Mouse (Mus musculus) embryonic facial prominence, embryonic 15.5 days (tissue): ENCODE results near the gene Fabp3. TPM values are rescaled to one million over a fixed set of nuclear protein-coding genes. Genes with fewer than 3 reads are reported as not detected.

Experiments
- ATAC-seq: fragments of 200-750 bp; cut with Nextera tagmentation; 2 replicates; pipeline ENCODE4 v1.8.0; 2017; ENCODE audit warnings: low read depth, moderate TSS enrichment; ENCODE audit not compliant: insufficient number of reproducible peaks, low FRiP score, low TSS enrichment
- H3K27ac ChIP-seq: fragments of 300-500 bp; sonication (generic); replicated peaks from 2 replicates; pipeline ENCODE4 v1.5.1; 2015; ENCODE audit warnings: mild to moderate bottlenecking, inconsistent platforms
- H3K27me3 ChIP-seq: fragments of 300-500 bp; sonication (generic); 2 replicates; pipeline ENCODE4 v1.6.1; 2015; ENCODE audit warnings: inconsistent platforms
- H3K36me3 ChIP-seq: fragments of 300-500 bp; sonication (generic); 2 replicates; pipeline ENCODE4 v1.6.1; 2015; ENCODE audit warnings: mild to moderate bottlenecking, inconsistent platforms
- H3K4me1 ChIP-seq: fragments of 300-500 bp; sonication (generic); 2 replicates; pipeline ENCODE4 v1.6.1; 2015; ENCODE audit warnings: inconsistent platforms
- H3K4me2 ChIP-seq: fragments of 300-500 bp; sonication (generic); replicated peaks from 2 replicates; pipeline ENCODE4 v1.6.1; 2015; ENCODE audit warnings: mild to moderate bottlenecking, inconsistent platforms
- H3K4me3 ChIP-seq: fragments of 300-500 bp; sonication (generic); replicated peaks from 2 replicates; pipeline ENCODE4 v1.5.1; 2015; ENCODE audit warnings: mild to moderate bottlenecking, inconsistent platforms
- H3K9ac ChIP-seq: fragments of 300-500 bp; sonication (generic); 2 replicates; pipeline ENCODE4 v1.6.1; 2015; ENCODE audit warnings: inconsistent platforms
- H3K9me3 ChIP-seq: fragments of 300-500 bp; sonication (generic); replicated peaks from 2 replicates; pipeline ENCODE4 v1.6.1; 2016; ENCODE audit warnings: inconsistent platforms
- WGBS: fragments of 180-500 bp; shearing (Covaris S2); methylation state at CpG from one replicate; pipeline ENCODE4 v1.1.7; 2015; 5-methylcytosine and 5-hydroxymethylcytosine counted together
- polyA plus RNA-seq: library from polyadenylated mRNA; unstranded; fragments of >200 nt; fragmentation: Nextera tagmentation; extraction: Ambion mirVana; gene quantifications from 2 replicates; pipeline ENCODE4 v1.2.1, GENCODE M21; 2015

Fabp3 gene
- polyA plus RNA-seq, 1 experiment from 2014 or later: 40.7 TPM

GRCm38 (mm10) chr4:130335867-130336266 is 27.5 kb downstream of the Fabp3 start:
- 90% methylated on average over 5 of the region's 5 CpGs for WGBS
- no peak for ATAC-seq
- Histone ChIP-seq H3K4me3 (no peak overlapping the region), H3K9ac (no peak overlapping the region), H3K36me3 (peaks cover 53% of the 10 kb centered on the region), H3K4me1 (no peaks in the 10 kb centered on the region), H3K27ac (no peak overlapping the region), H3K27me3 (no peaks in the 10 kb centered on the region), H3K4me2 (no peak overlapping the region), H3K9me3 (no peaks in the 10 kb centered on the region)

GRCm38 (mm10) chr4:130341691-130342090 is 33.3 kb downstream of the Fabp3 start:
- H3K36me3 ChIP-seq: peaks cover 51% of the 10 kb centered on the region
- no peak overlapping the region for H3K4me3 ChIP-seq
- H3K4me2 ChIP-seq: no peak overlapping the region
- no peaks in the 10 kb centered on the region for H3K27me3 ChIP-seq
- no peak overlapping the region for H3K9ac ChIP-seq
- 21% methylated on average over 4 of the region's 4 CpGs for WGBS
- peaks cover 4% of the 10 kb centered on the region; the same call in 1 of the 2 replicates for H3K4me1 ChIP-seq
- H3K27ac ChIP-seq: no peak overlapping the region
- no peaks in the 10 kb centered on the region for H3K9me3 ChIP-seq
- no peak for ATAC-seq

GRCm38 (mm10) chr4:130349666-130350065 is 41.3 kb downstream of the Fabp3 start:
- no peaks in the 10 kb centered on the region for H3K9me3 ChIP-seq
- H3K36me3 ChIP-seq: peaks cover 80% of the 10 kb centered on the region
- ATAC-seq: no peak
- no peak overlapping the region for H3K27ac ChIP-seq
- H3K27me3 ChIP-seq: no peaks in the 10 kb centered on the region
- H3K9ac ChIP-seq: no peak overlapping the region
- no peak overlapping the region for H3K4me3 ChIP-seq
- 95% methylated on average over 6 of the region's 6 CpGs for WGBS
- no peaks in the 10 kb centered on the region for H3K4me1 ChIP-seq
- no peak overlapping the region for H3K4me2 ChIP-seq

GRCm38 (mm10) chr4:130350690-130351422 is 42.5 kb downstream of the Fabp3 start:
- Histone ChIP-seq H3K4me3 (no peak overlapping the region), H3K4me1 (no peaks in the 10 kb centered on the region), H3K9me3 (no peaks in the 10 kb centered on the region), H3K27me3 (no peaks in the 10 kb centered on the region), H3K9ac (no peak overlapping the region), H3K36me3 (peaks cover 74% of the 10 kb centered on the region), H3K27ac (no peak overlapping the region), H3K4me2 (no peak overlapping the region)
- WGBS: 84% methylated on average over 16 of the region's 16 CpGs
- ATAC-seq: no peak

- H3K27me3 ChIP-seq: no peaks in the 10 kb centered on the region
- H3K36me3 ChIP-seq: peaks cover 70% of the 10 kb centered on the region
- ATAC-seq: no peak
- no peaks in the 10 kb centered on the region for H3K9me3 ChIP-seq
- 88% methylated on average over 7 of the region's 7 CpGs for WGBS
- no peak overlapping the region for H3K9ac ChIP-seq
- no peak overlapping the region for H3K27ac ChIP-seq
- no peak overlapping the region for H3K4me3 ChIP-seq
- H3K4me1 ChIP-seq: peaks cover 5% of the 10 kb centered on the region
- no peak overlapping the region for H3K4me2 ChIP-seq
These were observed 44.2 kb downstream of the Fabp3 start for GRCm38 (mm10) chr4:130352588-130352987.

GRCm38 (mm10) chr4:130357946-130358345 is 49.6 kb downstream of the Fabp3 start:
- H3K9ac ChIP-seq: no peak overlapping the region
- H3K4me3 ChIP-seq: no peak overlapping the region

GRCm38 (mm10) chr4:130359486-130360237 is 51.3 kb downstream of the Fabp3 start, which contains the start of the genes Zcchc17 and Snrnp40:
Gene Zcchc17, minus strand, starts transcription at chr4:130359943.
Gene Snrnp40, plus strand, starts transcription at chr4:130360132.
- no peaks in the 10 kb centered on the region for H3K27me3 ChIP-seq
- ATAC-seq: peak; percentile 99
- H3K4me1 ChIP-seq: peaks cover 33% of the 10 kb centered on the region
- H3K9me3 ChIP-seq: no peaks in the 10 kb centered on the region
- H3K4me3 ChIP-seq: peak within 1 kb of the TSS; percentile 99
- peak within 1 kb of the TSS; percentile 73 for H3K4me2 ChIP-seq
- peak within 1 kb of the TSS; percentile 84 for H3K27ac ChIP-seq
- peak within 1 kb of the TSS; percentile 97 for H3K9ac ChIP-seq
- WGBS: under 1% methylated on average over 49 of the region's 49 CpGs
- H3K36me3 ChIP-seq: peaks cover 24% of the 10 kb centered on the region

More at GRCm38 (mm10) chr4:130357946-130358345, 49.6 kb downstream of the Fabp3 start:
- no peak overlapping the region for H3K4me2 ChIP-seq
- H3K27ac ChIP-seq: no peak overlapping the region
- ATAC-seq: no peak
- H3K27me3 ChIP-seq: no peaks in the 10 kb centered on the region
- peaks cover 33% of the 10 kb centered on the region for H3K4me1 ChIP-seq
- peaks cover 24% of the 10 kb centered on the region for H3K36me3 ChIP-seq
- H3K9me3 ChIP-seq: no peaks in the 10 kb centered on the region

GRCm38 (mm10) chr4:130360238-130360590 is 51.8 kb downstream of the Fabp3 start:
- Histone ChIP-seq H3K36me3 (peaks cover 29% of the 10 kb centered on the region), H3K4me2 (peak overlapping the region; percentile 59), H3K9me3 (no peaks in the 10 kb centered on the region)

More at GRCm38 (mm10) chr4:130360238-130360590, 51.8 kb downstream of the Fabp3 start:
- peak overlapping the region; percentile 99 for H3K4me3 ChIP-seq
- H3K9ac ChIP-seq: peak overlapping the region; percentile 97
- under 1% methylated on average over 19 of the region's 19 CpGs for WGBS
- H3K4me1 ChIP-seq: peaks cover 33% of the 10 kb centered on the region
- H3K27ac ChIP-seq: peak overlapping the region; percentile 84
- ATAC-seq: no peak
- H3K27me3 ChIP-seq: no peaks in the 10 kb centered on the region

Other genes with a start within 250 kb of the Fabp3 start
- 68.6 and 71.0 TPM in 2 replicates for gene Pef1, start 206.0 kb upstream of the Fabp3 start, polyA plus RNA-seq
- 0.16 TPM in 1 of 2 replicates, not detected in the other for gene Hcrtr1, start 169.2 kb upstream of the Fabp3 start, polyA plus RNA-seq
- gene Tinagl1, start 133.5 kb upstream of the Fabp3 start, polyA plus RNA-seq: 26.5 and 27.4 TPM in 2 replicates
- gene Gm853, start 86.2 kb upstream of the Fabp3 start, polyA plus RNA-seq: not detected in 2 replicates
- gene Serinc2, start 29.4 kb upstream of the Fabp3 start, polyA plus RNA-seq: 108 and 110 TPM in 2 replicates
- 0.36 TPM in 1 of 2 replicates, not detected in the other for gene Gm10570, start 79 bp downstream of the Fabp3 start, polyA plus RNA-seq
- gene Zcchc17, start 51.3 kb downstream of the Fabp3 start, polyA plus RNA-seq: 69.1 and 71.4 TPM in 2 replicates
- 132 and 134 TPM in 2 replicates for gene Snrnp40, start 51.5 kb downstream of the Fabp3 start, polyA plus RNA-seq